Mouse (Mus musculus) cerebellum, adult (tissue): ENCODE measurements around the gene Tst.

Experiments
- ATAC-seq: cut with Nextera tagmentation; 2 replicates; pipeline ENCODE4 v1.9.2; 2017; ENCODE audit warnings: mild to moderate bottlenecking, moderate library complexity, mixed read lengths; ENCODE audit not compliant: insufficient number of reproducible peaks, low FRiP score, low TSS enrichment

Gene Tst

DNA sequence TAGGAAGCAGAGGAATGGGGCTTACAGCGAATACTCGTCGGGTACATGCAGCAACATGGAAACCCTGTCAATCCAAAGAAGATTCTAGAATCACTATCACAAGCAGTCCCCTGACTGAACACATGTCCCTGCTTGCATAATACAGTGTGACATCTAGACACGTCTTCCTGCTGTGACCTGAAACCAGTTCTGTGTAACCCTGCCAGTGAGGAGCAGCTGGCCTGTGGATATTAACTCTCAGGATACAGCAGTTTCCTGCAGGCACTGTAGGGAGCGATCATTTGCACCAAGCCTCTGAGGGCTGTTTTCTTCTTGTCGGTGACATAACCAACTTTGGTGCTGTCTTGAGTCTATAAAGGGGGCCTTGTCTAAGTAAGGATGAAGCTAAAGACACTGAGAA is 4.4 kb downstream of the Tst start:
- no peak for ATAC-seq

GRCm38 (mm10) chr15:78395478-78395962 is 10.2 kb downstream of the Tst start, which contains the start of gene Tex33:
Gene Tex33, minus strand, starts transcription at chr15:78395912.
- ATAC-seq: no peak

DNA sequence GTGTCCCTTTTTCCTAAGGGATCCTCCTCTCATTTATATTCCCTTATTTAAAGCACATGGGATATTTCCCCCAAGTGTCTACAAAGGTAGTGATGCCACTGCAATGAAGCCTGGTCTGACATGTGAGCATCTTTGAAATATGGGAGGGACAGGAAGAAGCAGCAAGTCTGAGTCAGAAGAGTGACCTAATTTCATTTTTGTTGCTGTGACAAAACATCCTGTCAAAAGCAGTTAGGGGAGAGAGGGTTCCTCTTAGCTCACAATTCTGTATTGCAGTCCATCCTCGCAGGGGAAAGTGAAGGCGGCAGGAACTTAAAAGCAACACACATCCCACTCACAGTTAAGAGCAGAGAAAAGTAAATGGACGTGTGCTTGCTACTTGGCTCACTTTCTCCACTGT is 14.9 kb downstream of the Tst start:
- ATAC-seq: no peak

DNA sequence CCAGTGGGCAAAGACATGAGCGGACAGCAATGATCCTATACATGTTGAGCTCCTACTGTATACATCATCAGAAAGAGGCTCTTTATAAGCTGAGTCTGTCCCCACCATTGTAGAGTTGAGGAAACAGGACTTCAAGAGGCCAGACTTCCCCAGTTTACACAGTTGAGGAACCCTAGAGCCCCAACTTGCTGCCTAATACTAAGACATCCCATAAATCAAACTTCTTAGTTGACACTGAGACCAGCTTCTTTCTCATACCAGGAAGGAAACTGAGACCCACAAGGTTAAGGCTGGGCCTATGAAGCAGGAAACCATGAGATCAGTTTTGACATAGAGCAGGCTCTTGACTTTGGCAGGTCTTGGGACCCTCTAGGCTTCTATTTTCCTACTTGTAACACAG is 20.1 kb downstream of the Tst start:
- no peak for ATAC-seq

DNA sequence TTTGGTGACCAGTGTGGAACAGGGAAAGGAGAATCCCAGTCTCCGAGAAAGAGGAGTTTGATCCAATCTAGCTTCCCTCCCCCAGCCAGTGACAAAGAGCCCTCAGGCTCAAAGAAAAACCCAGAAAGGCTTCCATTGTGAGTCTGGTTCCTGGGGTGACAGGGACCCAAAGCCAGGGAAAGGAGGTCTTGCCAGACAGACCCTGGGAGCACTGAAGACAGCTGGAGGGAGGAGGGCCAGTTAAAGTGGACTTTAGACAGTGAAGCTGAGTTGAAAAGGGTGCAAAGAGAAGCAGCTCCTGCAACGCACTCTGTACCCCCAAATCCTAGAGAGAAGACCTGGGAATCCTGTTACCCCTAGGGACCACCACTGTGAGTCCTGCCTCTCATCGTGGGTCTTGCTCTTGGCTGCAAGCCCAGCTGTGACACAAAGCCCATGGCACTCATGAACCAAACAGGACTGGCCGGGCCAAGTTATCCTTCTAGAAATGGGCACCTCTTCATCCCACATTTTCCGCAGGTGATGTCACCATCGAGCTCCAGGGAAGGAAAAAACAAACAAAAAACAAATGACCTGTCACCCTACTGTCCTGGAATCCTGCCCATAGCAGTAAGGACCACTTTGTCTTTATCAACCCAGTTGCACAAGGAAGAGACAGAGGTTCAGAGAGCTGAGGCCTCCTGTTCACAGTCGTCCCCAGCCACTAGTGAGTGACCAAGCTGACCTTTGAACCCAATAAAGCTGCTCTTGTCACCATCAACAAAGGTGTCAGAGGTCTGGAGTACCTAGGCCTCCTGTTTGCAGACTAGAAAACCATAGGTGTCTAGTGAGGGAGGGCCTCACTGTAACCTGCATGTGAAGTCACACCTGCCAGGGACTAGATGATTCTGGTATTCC is 21.2 kb downstream of the Tst start:
- no peak for ATAC-seq

- no peak for ATAC-seq
Measured at GRCm38 (mm10) chr15:78383450-78384219, 22.1 kb downstream of the Tst start.

GRCm38 (mm10) chr15:78382115-78382514 is 23.6 kb downstream of the Tst start:
- ATAC-seq: no peak

- ATAC-seq: no peak
Measured at GRCm38 (mm10) chr15:78380741-78381140, 25.0 kb downstream of the Tst start.

GRCm38 (mm10) chr15:78380208-78380607 is 25.5 kb downstream of the Tst start:
- ATAC-seq: no peak

DNA sequence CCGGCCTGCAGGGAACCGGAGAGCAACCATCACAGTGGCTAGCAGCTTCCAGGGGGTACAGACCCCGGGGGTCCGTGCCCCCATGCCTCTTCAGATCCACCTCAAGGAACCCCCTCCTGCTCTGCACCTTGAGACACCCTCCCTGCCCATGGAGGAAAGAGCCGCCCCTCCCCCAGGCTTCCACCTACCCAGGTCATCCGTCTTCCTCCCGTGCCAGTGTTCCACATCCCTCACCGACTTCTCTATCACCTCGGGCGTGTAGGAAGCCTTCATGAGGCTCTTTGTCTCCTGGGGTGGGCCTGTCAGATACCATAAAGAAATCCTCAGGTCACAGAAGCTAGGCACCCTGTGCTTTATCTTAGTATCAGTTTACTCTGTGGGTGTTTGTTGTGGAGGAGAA is 27.2 kb downstream of the Tst start:
- no peak for ATAC-seq

- ATAC-seq: no peak
Measured at GRCm38 (mm10) chr15:78377859-78378258, 27.8 kb downstream of the Tst start.

GRCm38 (mm10) chr15:78374204-78374603 is 31.5 kb downstream of the Tst start:
- ATAC-seq: no peak

GRCm38 (mm10) chr15:78372796-78373195 is 32.9 kb downstream of the Tst start:
- no peak for ATAC-seq

- no peak for ATAC-seq
Measured at GRCm38 (mm10) chr15:78369641-78370040, 36.1 kb downstream of the Tst start.

- ATAC-seq: 0 out of 2 replicates have a peak, but pooled peaks have one; percentile 10
Measured at GRCm38 (mm10) chr15:78368926-78369346, 36.8 kb downstream of the Tst start.

GRCm38 (mm10) chr15:78367811-78368210 is 37.9 kb downstream of the Tst start:
- ATAC-seq: no peak

- no peak for ATAC-seq
Measured at GRCm38 (mm10) chr15:78366875-78367274, 38.8 kb downstream of the Tst start.

DNA sequence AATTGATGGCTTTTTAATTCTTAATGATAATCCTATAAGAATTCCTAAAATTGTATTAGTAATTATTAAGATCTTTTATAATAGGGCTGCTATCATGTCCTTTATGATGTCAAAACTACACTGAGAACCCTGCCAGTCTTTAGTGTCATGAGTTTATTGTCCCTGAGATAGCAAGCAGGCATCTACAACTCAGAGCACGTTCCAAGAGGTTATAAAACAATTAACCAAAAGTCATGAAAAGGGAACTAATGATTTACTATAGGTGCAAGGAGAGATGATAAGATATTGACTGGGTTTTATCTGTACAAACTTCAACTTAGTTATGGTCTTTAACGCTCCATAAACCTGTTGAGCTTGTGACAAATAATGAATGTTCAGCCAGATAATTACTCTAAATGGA is 39.8 kb downstream of the Tst start:
- no peak for ATAC-seq

DNA sequence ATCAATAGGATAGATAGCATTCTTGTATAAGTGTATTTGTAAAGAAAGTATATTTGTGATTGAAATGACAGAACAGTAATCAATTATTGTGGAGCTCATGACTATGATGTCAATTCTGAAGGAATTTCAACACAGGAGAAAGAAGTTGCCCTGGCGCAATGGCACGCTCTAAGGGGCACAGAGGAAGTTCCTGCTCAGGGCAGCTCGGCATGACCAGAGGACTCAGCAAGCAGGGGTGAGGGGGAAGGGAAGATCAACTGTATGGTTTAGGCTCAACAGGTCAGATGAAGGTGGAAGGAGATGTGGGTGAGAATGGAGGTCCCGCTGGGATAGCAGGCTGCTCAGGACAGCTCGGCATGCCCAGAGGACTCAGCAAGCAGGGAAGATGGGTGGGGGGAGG is 50.2 kb downstream of the Tst start:
- no peak for ATAC-seq

- ATAC-seq: no peak
Measured at GRCm38 (mm10) chr15:78354958-78355357, 50.7 kb downstream of the Tst start.

DNA sequence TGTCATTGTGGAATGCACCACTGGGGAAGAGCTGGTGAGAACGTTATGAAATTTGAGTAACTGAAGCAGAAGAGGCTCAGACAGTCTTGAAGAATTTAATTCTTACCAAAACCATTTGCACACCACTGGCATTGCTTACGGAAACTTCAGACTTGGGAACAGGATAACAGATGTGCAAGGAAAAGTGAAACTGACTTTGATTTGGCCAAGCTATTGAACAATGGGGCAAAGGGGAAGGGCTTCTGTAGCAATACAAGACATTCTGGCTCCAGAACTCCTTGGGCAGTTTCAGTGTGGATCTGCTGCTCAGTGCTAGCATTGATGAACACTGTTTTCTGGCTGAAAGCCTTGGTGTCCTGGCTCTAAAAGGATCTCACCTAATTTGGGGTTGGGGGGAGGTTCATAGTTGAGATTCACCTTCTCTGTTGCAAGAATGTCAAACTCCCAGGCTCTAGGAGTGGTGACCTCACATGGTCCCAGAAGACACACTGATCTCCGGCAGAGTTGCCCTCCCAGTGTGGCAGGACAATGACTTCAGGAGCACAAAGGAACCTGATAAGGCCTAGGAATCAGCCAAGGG is 54.0 kb downstream of the Tst start:
- ATAC-seq: no peak
